Mouse (Mus musculus) midbrain, embryonic 13.5 days (tissue): ENCODE data around the gene Wdr66. TPM values are rescaled to one million over a fixed set of nuclear protein-coding genes. Genes with fewer than 3 reads are reported as not detected.

Experiments used
- ATAC-seq: fragments of 200-750 bp; cut with Nextera tagmentation; 2 replicates; pipeline ENCODE4 v1.8.0; 2017; ENCODE audit warnings: mild to moderate bottlenecking, moderate TSS enrichment, moderate library complexity
- H3K27ac ChIP-seq: fragments of 300-500 bp; sonication (generic); 2 replicates; pipeline ENCODE4 v1.5.1; 2015; ENCODE audit warnings: inconsistent platforms, mild to moderate bottlenecking, moderate library complexity
- H3K27me3 ChIP-seq: fragments of 300-500 bp; sonication (generic); 2 replicates; pipeline ENCODE4 v1.6.1; 2015; ENCODE audit warnings: mild to moderate bottlenecking, inconsistent platforms
- H3K36me3 ChIP-seq: fragments of 300-500 bp; sonication (generic); 2 replicates; pipeline ENCODE4 v1.6.1; 2015; ENCODE audit warnings: mild to moderate bottlenecking, inconsistent platforms
- H3K4me1 ChIP-seq: fragments of 300-500 bp; sonication (generic); replicated peaks from 2 replicates; pipeline ENCODE4 v1.6.1; 2015; ENCODE audit warnings: inconsistent platforms
- H3K4me2 ChIP-seq: fragments of 300-500 bp; sonication (generic); replicated peaks from 2 replicates; pipeline ENCODE4 v1.6.1; 2015; ENCODE audit warnings: moderate library complexity, mild to moderate bottlenecking, inconsistent platforms
- H3K4me3 ChIP-seq: fragments of 300-500 bp; sonication (generic); replicated peaks from 2 replicates; pipeline ENCODE4 v1.5.1; 2015; ENCODE audit warnings: mild to moderate bottlenecking, inconsistent platforms
- H3K9ac ChIP-seq: fragments of 300-500 bp; sonication (generic); replicated peaks from 2 replicates; pipeline ENCODE4 v1.6.1; 2015; ENCODE audit warnings: mild to moderate bottlenecking, inconsistent platforms
- H3K9me3 ChIP-seq: fragments of 300-500 bp; sonication (generic); 2 replicates; pipeline ENCODE4 v1.6.1; 2016; ENCODE audit warnings: mild to moderate bottlenecking, inconsistent platforms
- WGBS: fragments of 180-500 bp; shearing (Covaris S2); methylation state at CpG from one replicate; pipeline ENCODE4 v1.1.7; 2015; 5-methylcytosine and 5-hydroxymethylcytosine counted together
- polyA plus RNA-seq: library from polyadenylated mRNA; unstranded; fragments of >200 nt; fragmentation: Nextera tagmentation; extraction: Ambion mirVana; gene quantifications from 2 replicates; pipeline ENCODE4 v1.2.1, GENCODE M21; 2015

Gene Wdr66
- polyA plus RNA-seq, 1 experiment from 2014 or later: 1.2 TPM

DNA sequence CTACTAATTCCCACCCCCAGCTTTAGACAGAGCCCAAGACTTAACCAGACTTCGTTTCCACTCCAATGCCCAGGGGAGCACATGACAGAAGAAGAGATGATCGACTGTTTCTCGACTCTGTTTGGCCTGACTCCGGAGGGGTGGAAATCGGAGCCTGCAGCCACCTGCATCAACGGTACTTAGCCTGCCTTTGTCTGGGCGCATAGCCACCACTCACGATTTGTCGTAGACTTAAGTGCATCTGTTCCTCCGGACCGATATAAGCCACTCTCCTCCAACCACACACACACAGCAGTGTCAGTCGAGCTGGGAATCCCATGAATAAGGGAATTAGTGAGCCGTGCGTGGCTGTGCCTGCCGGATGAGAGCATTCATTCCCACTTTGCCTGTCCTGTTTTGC, 72.3 kb downstream of the Wdr66 start:
- peaks cover 22% of the 10 kb centered on the region for H3K4me1 ChIP-seq
- 3% methylated on average over 15 of the region's 15 CpGs for WGBS

DNA sequence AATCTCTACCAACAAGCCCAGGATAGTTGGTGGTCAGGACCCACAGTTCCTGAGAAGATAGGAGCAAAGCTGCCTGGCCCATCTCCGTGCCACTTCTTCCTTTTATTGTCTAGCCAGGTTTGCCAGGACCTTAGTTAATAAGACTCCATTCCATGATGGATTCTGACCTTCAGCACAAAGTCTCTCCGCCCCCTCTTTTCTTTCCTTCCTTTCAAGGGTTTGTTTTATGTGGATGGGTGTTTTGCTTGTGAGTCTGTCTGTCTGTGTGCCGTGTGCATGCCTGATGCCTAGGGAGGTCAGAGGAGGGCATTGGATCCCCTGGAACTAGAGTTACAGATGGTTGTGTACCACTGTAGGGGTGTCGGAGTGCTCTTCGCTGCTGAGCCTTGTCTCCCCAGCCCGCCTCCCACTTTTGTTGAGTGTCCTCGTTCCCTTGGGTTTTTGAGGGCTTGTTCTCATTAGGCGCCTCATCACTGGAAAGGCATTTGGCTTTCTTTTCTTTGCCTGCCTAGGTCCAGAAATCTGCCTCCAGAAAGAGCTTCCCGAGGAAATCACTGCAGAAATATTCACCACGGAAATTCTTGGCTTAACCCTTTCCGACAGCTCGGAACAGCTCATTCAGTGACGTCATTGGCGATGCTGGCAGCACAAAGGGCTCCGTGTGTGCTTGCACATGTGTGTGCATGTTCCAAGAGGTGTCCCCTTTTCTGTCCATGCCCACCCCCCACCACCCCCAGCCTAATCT, 74.3 kb downstream of the Wdr66 start:
- 56% methylated on average over 15 of the region's 15 CpGs for WGBS
- ATAC-seq: no peak
- H3K9ac ChIP-seq: no peak overlapping the region
- H3K36me3 ChIP-seq: no peaks in the 10 kb centered on the region
- H3K4me2 ChIP-seq: no peak overlapping the region
- H3K27ac ChIP-seq: no peak overlapping the region
- no peak overlapping the region for H3K4me3 ChIP-seq
- no peaks in the 10 kb centered on the region for H3K9me3 ChIP-seq
- peaks cover 22% of the 10 kb centered on the region for H3K4me1 ChIP-seq
- H3K27me3 ChIP-seq: no peaks in the 10 kb centered on the region

More for the DNA sequence above, 72.3 kb downstream of the Wdr66 start:
- 0 out of 2 replicates have a peak, but pooled peaks have one; percentile 45 for ATAC-seq
- Histone ChIP-seq H3K9me3 (no peaks in the 10 kb centered on the region), H3K9ac (peak overlapping the region; percentile 46; the same call in 1 of the 2 replicates), H3K27ac (0 out of 2 replicates have a peak overlapping the region, but pooled peaks have one; percentile 2), H3K4me3 (no peak overlapping the region), H3K36me3 (no peaks in the 10 kb centered on the region), H3K4me2 (peak overlapping the region; percentile 38), H3K27me3 (no peaks in the 10 kb centered on the region)

DNA sequence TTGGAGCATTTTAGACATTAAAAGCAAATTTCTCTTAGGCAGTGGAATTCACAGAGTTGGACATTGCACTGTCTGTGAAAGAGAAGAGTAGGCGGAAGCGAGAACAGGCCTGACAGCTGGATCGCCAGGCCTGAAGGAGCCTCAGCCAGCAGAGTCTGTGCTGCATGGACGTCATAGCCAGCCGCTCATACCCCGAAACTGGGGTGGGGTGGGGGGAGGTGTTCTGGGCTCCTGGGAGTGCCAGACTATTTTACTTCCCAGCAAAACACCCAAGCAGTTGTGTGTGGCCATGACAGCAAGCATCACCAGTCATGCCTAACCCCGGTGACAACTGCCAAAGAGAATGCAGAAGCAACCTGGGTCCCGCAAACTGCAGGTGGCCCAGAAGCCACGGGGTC, 74.8 kb downstream of the Wdr66 start:
- no peaks in the 10 kb centered on the region for H3K36me3 ChIP-seq
- peaks cover 22% of the 10 kb centered on the region for H3K4me1 ChIP-seq
- no peaks in the 10 kb centered on the region for H3K9me3 ChIP-seq
- WGBS: 63% methylated on average over 9 of the region's 9 CpGs
- H3K4me2 ChIP-seq: no peak overlapping the region
- no peaks in the 10 kb centered on the region for H3K27me3 ChIP-seq
- no peak overlapping the region for H3K4me3 ChIP-seq
- no peak for ATAC-seq
- no peak overlapping the region for H3K27ac ChIP-seq
- no peak overlapping the region for H3K9ac ChIP-seq

DNA sequence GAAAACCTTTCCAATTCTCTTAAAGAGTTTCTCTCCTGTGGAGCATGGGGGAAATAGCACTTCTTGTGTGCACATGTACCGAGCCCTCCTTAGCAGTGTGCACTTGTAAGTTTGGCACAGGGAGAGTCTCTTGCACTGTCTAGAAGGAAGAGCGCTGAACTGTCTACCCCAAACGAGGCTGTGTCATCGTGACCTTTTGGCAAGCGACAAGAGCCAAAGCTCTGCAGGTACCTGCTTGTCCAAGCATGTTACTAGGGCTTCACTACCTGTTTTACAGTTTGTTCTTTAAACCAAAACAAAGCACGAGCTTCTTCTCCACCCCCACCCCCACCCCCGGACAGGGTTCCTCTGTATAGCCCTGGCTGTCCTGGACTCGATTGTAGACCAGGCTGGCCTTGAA, 75.8 kb downstream of the Wdr66 start:
- H3K4me2 ChIP-seq: no peak overlapping the region
- H3K4me3 ChIP-seq: no peak overlapping the region
- WGBS: 92% methylated on average over 8 of the region's 8 CpGs
- no peaks in the 10 kb centered on the region for H3K36me3 ChIP-seq
- H3K9me3 ChIP-seq: no peaks in the 10 kb centered on the region
- no peak overlapping the region for H3K9ac ChIP-seq
- ATAC-seq: no peak
- H3K27me3 ChIP-seq: no peaks in the 10 kb centered on the region
- peaks cover 22% of the 10 kb centered on the region for H3K4me1 ChIP-seq
- no peak overlapping the region for H3K27ac ChIP-seq

DNA sequence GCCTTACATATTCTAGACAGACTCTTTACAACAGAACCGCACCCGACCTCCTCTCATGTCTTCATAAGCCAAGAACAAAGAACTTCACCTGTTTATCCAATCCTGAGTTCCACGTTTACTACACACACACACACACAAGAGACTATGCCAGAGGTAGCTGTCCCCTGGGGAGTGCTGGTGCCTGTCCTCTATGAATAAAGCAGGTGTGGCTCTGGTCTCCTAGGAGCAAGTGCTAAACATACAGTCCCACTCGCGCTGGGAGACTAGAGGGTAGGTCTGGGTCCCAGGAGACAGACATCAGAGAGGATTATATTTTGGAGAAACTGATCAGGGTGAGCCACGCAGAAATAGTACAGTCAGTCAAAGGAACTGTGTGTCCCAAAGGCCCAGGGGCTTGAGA, 81.7 kb downstream of the Wdr66 start:
- H3K4me1 ChIP-seq: peaks cover 11% of the 10 kb centered on the region; the same call in 1 of the 2 replicates
- H3K36me3 ChIP-seq: no peaks in the 10 kb centered on the region
- H3K9me3 ChIP-seq: no peaks in the 10 kb centered on the region
- no peak for ATAC-seq
- no peak overlapping the region for H3K27ac ChIP-seq
- H3K27me3 ChIP-seq: no peaks in the 10 kb centered on the region
- no peak overlapping the region for H3K4me3 ChIP-seq
- no peak overlapping the region for H3K4me2 ChIP-seq
- no peak overlapping the region for H3K9ac ChIP-seq
- WGBS: 78% methylated on average over 6 of the region's 6 CpGs

GRCm38 (mm10) chr5:123336205-123336961, 84.5 kb downstream of the Wdr66 start:
- Histone ChIP-seq H3K9me3 (no peaks in the 10 kb centered on the region), H3K27ac (no peak overlapping the region), H3K4me3 (no peak overlapping the region), H3K4me2 (no peak overlapping the region), H3K27me3 (no peaks in the 10 kb centered on the region), H3K9ac (no peak overlapping the region), H3K4me1 (peaks cover 11% of the 10 kb centered on the region; the same call in 1 of the 2 replicates), H3K36me3 (no peaks in the 10 kb centered on the region)
- WGBS: 42% methylated on average over 4 of the region's 4 CpGs
- ATAC-seq: no peak

DNA sequence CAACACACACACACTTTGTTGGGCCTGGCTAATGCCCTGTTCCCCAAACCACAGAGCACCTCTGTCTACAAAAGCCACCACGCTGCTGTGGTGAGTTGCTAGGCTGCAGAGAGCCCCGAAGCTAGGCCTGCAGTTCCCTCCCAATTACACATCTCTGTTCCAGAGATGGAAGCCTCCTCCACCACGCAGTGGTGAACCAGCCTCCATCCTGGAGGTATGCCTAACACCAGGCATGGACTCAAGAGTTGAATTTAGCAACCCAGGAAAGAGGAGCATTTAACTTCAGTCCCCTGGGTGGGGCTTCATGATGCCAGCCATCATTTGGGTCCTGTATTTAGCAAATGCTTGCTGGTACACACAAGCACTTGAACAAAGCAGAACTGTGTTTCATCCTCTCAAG, 86.6 kb downstream of the Wdr66 start:
- Histone ChIP-seq H3K27me3 (no peaks in the 10 kb centered on the region), H3K36me3 (no peaks in the 10 kb centered on the region), H3K9me3 (no peaks in the 10 kb centered on the region), H3K9ac (no peak overlapping the region), H3K4me1 (peaks cover 13% of the 10 kb centered on the region), H3K4me3 (no peak overlapping the region), H3K27ac (no peak overlapping the region), H3K4me2 (no peak overlapping the region)
- no peak for ATAC-seq
- WGBS: 73% methylated on average over 3 of the region's 3 CpGs

- Histone ChIP-seq H3K4me3 (peak within 1 kb of the TSS; percentile 93), H3K36me3 (peaks cover 3% of the 10 kb centered on the region), H3K27ac (peak within 1 kb of the TSS; percentile 99), H3K9ac (peak within 1 kb of the TSS; percentile 99), H3K27me3 (no peaks in the 10 kb centered on the region), H3K9me3 (no peaks in the 10 kb centered on the region), H3K4me1 (peaks cover 34% of the 10 kb centered on the region), H3K4me2 (peak within 1 kb of the TSS; percentile 91)
- peak; percentile 90 for ATAC-seq
- under 1% methylated on average over 64 of the region's 69 CpGs for WGBS
Observed at GRCm38 (mm10) chr5:123343707-123344627, 92.1 kb downstream of the Wdr66 start, which contains the start of gene Bcl7a. Gene Bcl7a (plus strand): TSS chr5:123343834.

GRCm38 (mm10) chr5:123344628-123344962, 92.7 kb downstream of the Wdr66 start:
- H3K9ac ChIP-seq: peak overlapping the region; percentile 99
- ATAC-seq: peak; percentile 55; the same call in 1 of the 2 replicates
- no peaks in the 10 kb centered on the region for H3K27me3 ChIP-seq
- peaks cover 3% of the 10 kb centered on the region for H3K36me3 ChIP-seq
- WGBS: 0% methylated on average over 33 of the region's 51 CpGs
- peaks cover 35% of the 10 kb centered on the region for H3K4me1 ChIP-seq
- peak overlapping the region; percentile 99 for H3K27ac ChIP-seq
- H3K4me3 ChIP-seq: peak overlapping the region; percentile 93
- no peaks in the 10 kb centered on the region for H3K9me3 ChIP-seq
- peak overlapping the region; percentile 91 for H3K4me2 ChIP-seq

GRCm38 (mm10) chr5:123344963-123345852, 93.3 kb downstream of the Wdr66 start:
- H3K27ac ChIP-seq: peak overlapping the region; percentile 99
- H3K27me3 ChIP-seq: no peaks in the 10 kb centered on the region
- H3K9me3 ChIP-seq: no peaks in the 10 kb centered on the region
- peaks cover 37% of the 10 kb centered on the region for H3K4me1 ChIP-seq
- peak overlapping the region; percentile 93 for H3K4me3 ChIP-seq
- peak; percentile 24 for ATAC-seq
- peak overlapping the region; percentile 91 for H3K4me2 ChIP-seq
- under 1% methylated on average over 77 of the region's 87 CpGs for WGBS
- H3K9ac ChIP-seq: peak overlapping the region; percentile 99
- peaks cover 5% of the 10 kb centered on the region for H3K36me3 ChIP-seq
